Mouse (Mus musculus): ENCODE measurements at regions not wholly inside any gene's neighbourhood (a gene's known extent, or its start where the extent isn't known, plus 50 kb on each side); places are given as distances from the start of the nearest gene placed in this dataset.

DNA sequence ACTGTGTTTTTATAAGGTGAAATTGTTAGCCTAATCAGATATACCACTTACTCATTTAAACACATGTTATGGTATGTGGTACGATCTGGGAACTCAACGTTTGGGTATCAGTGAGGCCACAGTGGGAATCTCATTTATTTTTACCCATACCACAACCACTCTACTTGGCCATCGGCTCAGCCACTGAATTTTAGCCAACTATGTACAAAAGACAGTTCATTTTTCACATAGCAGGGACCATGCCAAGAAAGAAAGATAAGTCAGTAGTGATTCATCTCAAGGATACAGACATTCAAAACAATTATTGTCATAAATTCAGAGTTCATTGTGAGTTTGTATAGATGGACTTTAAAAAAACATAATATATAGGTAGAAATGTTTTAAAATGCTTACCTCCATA lies 634.7 kb upstream of the Adgrl2 start:
- Histone ChIP-seq H3K27ac (ENCODE audit: low read depth, low read length) (no peak overlapping the region), H3K36me3 (ENCODE audit: control insufficient read depth, insufficient read depth, low read length) (no peaks in the 10 kb centered on the region), H3K9me3 (ENCODE audit: control insufficient read depth, low read length) (no peaks in the 10 kb centered on the region), H3K4me2 (ENCODE audit: low read length) (no peak overlapping the region), H3K9ac (ENCODE audit: low read depth, low read length) (no peak overlapping the region), H3K4me3 (ENCODE audit: low read length) (no peak overlapping the region), H3K4me1 (ENCODE audit: control insufficient read depth, insufficient read depth, low read depth, low read length) (no peaks in the 10 kb centered on the region), H3K27me3 (replicated peaks; ENCODE audit: control insufficient read depth, insufficient read depth, low read length) (no peaks in the 10 kb centered on the region)
- ATAC-seq = no peak
- WGBS = 82% methylated on average over 3 of the region's 3 CpGs

DNA sequence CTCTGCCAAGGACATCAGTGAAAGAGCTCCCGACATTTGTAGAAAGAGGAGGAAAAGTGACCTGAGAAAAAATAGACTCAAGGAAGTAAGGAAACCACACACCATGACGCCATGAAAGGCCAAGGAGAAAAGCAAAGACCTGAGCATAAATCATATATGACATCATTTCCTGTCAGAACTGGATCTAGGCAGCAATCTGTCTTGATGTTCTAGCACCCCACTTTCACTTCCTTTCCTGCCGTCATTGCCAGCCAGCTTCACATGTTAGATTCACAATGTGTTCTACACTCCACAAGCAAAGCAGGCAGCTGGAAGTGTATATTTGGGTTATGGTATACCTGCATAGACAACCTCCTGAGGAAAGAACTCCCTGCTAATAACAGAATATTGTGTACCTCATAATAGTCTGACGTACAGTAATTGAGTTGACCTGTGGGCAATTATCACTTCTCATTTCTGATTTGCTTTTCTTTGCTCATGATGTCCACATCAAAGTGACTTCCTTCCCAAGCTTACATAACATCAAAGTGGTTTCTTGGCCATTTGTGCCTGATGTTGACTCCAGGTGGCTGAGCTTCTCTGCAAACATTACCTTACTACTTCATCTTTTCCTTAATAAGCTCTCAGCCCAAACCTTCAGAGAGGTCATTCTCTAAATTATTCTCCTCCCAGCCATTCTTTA lies 633.6 kb upstream of the Adgrl2 start:
- no peak for ATAC-seq
- H3K4me3 ChIP-seq (ENCODE audit: low read length) = no peak overlapping the region
- no peaks in the 10 kb centered on the region for H3K9me3 ChIP-seq (ENCODE audit: control insufficient read depth, low read length)
- H3K9ac ChIP-seq (ENCODE audit: low read depth, low read length) = no peak overlapping the region
- WGBS = 81% methylated on average over 4 of the region's 4 CpGs
- no peak overlapping the region for H3K4me2 ChIP-seq (ENCODE audit: low read length)
- no peaks in the 10 kb centered on the region for H3K36me3 ChIP-seq (ENCODE audit: control insufficient read depth, insufficient read depth, low read length)
- no peak overlapping the region for H3K27ac ChIP-seq (ENCODE audit: low read depth, low read length)
- H3K4me1 ChIP-seq (ENCODE audit: control insufficient read depth, insufficient read depth, low read depth, low read length) = no peaks in the 10 kb centered on the region
- no peaks in the 10 kb centered on the region for H3K27me3 ChIP-seq (replicated peaks; ENCODE audit: control insufficient read depth, insufficient read depth, low read length)

DNA sequence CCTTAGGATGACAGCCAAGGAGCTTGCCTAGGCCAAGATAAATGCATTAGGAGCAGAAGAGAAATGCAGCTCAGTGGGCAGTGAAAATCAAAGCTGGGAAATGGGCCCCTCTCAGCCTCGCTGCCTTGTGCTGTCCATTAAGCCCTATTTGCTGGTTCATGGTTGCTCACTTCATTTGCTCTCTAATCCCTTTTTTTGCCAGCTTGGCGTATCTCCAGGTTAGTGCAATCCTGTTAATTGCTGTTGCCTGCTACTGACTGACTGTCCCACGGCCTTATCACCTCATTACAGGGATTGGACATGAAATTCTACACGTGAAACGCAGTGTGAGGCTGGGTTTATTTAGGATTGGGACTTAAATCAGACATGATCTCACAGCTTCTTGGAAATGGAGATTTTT lies 613.5 kb upstream of the Adgrl2 start:
- Histone ChIP-seq H3K27me3 (replicated peaks; ENCODE audit: control insufficient read depth, insufficient read depth, low read length) (no peaks in the 10 kb centered on the region), H3K4me1 (ENCODE audit: control insufficient read depth, insufficient read depth, low read depth, low read length) (no peaks in the 10 kb centered on the region), H3K4me3 (ENCODE audit: low read length) (no peak overlapping the region), H3K27ac (ENCODE audit: low read depth, low read length) (no peak overlapping the region), H3K36me3 (ENCODE audit: control insufficient read depth, insufficient read depth, low read length) (no peaks in the 10 kb centered on the region), H3K4me2 (ENCODE audit: low read length) (no peak overlapping the region), H3K9ac (ENCODE audit: low read depth, low read length) (no peak overlapping the region), H3K9me3 (ENCODE audit: control insufficient read depth, low read length) (no peaks in the 10 kb centered on the region)
- 0 out of 2 replicates have a peak, but pooled peaks have one; percentile 45 for ATAC-seq
- 67% methylated on average over 5 of the region's 5 CpGs for WGBS

DNA sequence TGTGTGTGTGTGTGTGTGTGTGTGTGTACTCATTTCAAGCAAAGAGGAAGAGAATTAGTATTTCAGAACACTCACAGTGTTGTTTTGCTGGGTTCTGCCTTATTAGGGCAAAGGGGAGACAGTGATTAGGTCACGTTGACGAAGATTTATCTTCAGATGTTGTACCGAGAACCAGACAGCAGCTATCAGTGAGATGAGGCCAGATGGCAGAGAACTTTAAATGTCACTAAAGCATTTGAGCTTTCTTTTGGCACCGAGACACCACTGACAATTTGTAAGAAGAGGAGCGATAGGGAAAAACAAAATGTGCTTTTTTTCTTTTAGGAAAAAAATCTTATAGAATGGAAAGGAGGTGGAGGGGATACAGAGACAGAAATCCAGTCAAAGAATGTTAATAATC lies 610.9 kb upstream of the Adgrl2 start:
- Histone ChIP-seq H3K4me3 (ENCODE audit: low read length) (no peak overlapping the region), H3K9ac (ENCODE audit: low read depth, low read length) (no peak overlapping the region), H3K27me3 (replicated peaks; ENCODE audit: control insufficient read depth, insufficient read depth, low read length) (no peaks in the 10 kb centered on the region), H3K4me2 (ENCODE audit: low read length) (no peak overlapping the region), H3K4me1 (ENCODE audit: control insufficient read depth, insufficient read depth, low read depth, low read length) (no peaks in the 10 kb centered on the region), H3K27ac (ENCODE audit: low read depth, low read length) (no peak overlapping the region), H3K36me3 (ENCODE audit: control insufficient read depth, insufficient read depth, low read length) (no peaks in the 10 kb centered on the region), H3K9me3 (ENCODE audit: control insufficient read depth, low read length) (no peaks in the 10 kb centered on the region)
- WGBS = 79% methylated on average over 5 of the region's 5 CpGs
- no peak for ATAC-seq

DNA sequence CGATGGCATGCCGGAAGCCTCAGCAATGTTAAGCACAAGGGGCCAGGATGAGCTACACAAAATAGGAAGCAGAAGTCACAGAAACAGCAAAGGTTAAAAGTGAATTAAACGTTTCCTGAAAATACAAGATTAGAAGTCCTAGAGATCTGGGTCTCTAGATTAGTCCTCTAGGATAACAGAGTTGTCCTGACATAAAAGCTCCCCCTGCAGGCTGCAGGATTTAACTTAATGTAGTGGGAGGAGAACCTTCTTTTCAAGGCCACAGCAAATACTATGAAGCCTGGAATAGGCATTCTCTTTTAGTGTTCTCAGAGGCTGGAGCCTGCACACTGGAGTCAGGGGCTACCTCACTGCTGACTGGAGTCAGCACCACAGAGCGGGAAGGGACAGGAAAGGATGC lies 604.1 kb upstream of the Adgrl2 start:
- 71% methylated on average over 4 of the region's 4 CpGs for WGBS
- Histone ChIP-seq H3K4me1 (ENCODE audit: control insufficient read depth, insufficient read depth, low read depth, low read length) (no peaks in the 10 kb centered on the region), H3K9ac (ENCODE audit: low read depth, low read length) (no peak overlapping the region), H3K27me3 (replicated peaks; ENCODE audit: control insufficient read depth, insufficient read depth, low read length) (no peaks in the 10 kb centered on the region), H3K9me3 (ENCODE audit: control insufficient read depth, low read length) (no peaks in the 10 kb centered on the region), H3K4me2 (ENCODE audit: low read length) (no peak overlapping the region), H3K4me3 (ENCODE audit: low read length) (no peak overlapping the region), H3K36me3 (ENCODE audit: control insufficient read depth, insufficient read depth, low read length) (no peaks in the 10 kb centered on the region), H3K27ac (ENCODE audit: low read depth, low read length) (no peak overlapping the region)
- ATAC-seq = no peak

DNA sequence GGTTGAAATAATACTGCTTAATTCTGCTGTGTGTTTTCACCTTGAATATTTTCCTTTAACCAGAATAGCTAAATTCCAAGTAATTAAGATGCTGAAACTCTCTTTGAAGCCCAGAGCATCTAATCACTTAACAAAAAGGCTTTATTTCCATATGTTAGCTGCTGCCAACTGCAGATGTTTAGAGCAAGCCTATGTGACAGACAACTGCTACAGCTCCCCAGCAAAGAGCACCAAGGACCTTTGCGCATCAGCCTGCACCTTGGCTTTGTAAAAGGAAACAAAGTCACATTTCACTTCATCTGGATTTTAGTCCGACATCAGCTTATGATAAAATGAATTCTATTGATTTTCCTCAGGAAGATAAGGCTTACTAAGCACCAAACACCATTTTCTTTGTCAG lies 595.4 kb upstream of the Adgrl2 start:
- no peaks in the 10 kb centered on the region for H3K27me3 ChIP-seq (replicated peaks; ENCODE audit: control insufficient read depth, insufficient read depth, low read length)
- 50% methylated on average over 2 of the region's 2 CpGs for WGBS
- H3K9ac ChIP-seq (ENCODE audit: low read depth, low read length) = no peak overlapping the region
- H3K9me3 ChIP-seq (ENCODE audit: control insufficient read depth, low read length) = no peaks in the 10 kb centered on the region
- no peaks in the 10 kb centered on the region for H3K36me3 ChIP-seq (ENCODE audit: control insufficient read depth, insufficient read depth, low read length)
- no peak overlapping the region for H3K4me2 ChIP-seq (ENCODE audit: low read length)
- H3K4me3 ChIP-seq (ENCODE audit: low read length) = no peak overlapping the region
- no peak overlapping the region for H3K27ac ChIP-seq (ENCODE audit: low read depth, low read length)
- H3K4me1 ChIP-seq (ENCODE audit: control insufficient read depth, insufficient read depth, low read depth, low read length) = no peaks in the 10 kb centered on the region
- ATAC-seq = no peak

DNA sequence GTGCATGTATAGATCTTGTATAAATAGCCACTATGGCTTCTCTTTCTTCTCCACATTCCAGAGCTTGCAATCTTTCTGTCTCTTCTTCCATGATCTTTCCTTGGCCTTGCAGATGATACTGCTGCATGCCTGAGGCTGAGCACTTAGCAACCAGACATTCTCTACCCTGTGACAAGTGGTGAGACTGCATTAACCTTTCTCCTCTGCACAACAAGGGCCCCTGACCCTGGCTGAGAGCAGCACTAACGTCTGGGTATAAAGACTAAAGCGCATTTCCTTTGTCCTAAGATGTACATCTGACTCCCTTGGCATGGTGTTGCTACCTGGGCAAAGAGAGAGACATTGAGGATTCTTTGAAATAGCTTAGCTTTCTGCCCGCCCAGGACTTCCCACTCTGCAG lies 590.8 kb upstream of the Adgrl2 start:
- no peak overlapping the region for H3K27ac ChIP-seq (ENCODE audit: low read depth, low read length)
- H3K27me3 ChIP-seq (replicated peaks; ENCODE audit: control insufficient read depth, insufficient read depth, low read length) = no peaks in the 10 kb centered on the region
- 33% methylated on average over 3 of the region's 3 CpGs for WGBS
- H3K36me3 ChIP-seq (ENCODE audit: control insufficient read depth, insufficient read depth, low read length) = no peaks in the 10 kb centered on the region
- no peak overlapping the region for H3K4me2 ChIP-seq (ENCODE audit: low read length)
- no peaks in the 10 kb centered on the region for H3K4me1 ChIP-seq (ENCODE audit: control insufficient read depth, insufficient read depth, low read depth, low read length)
- H3K4me3 ChIP-seq (ENCODE audit: low read length) = no peak overlapping the region
- ATAC-seq = no peak
- H3K9me3 ChIP-seq (ENCODE audit: control insufficient read depth, low read length) = no peaks in the 10 kb centered on the region
- no peak overlapping the region for H3K9ac ChIP-seq (ENCODE audit: low read depth, low read length)

DNA sequence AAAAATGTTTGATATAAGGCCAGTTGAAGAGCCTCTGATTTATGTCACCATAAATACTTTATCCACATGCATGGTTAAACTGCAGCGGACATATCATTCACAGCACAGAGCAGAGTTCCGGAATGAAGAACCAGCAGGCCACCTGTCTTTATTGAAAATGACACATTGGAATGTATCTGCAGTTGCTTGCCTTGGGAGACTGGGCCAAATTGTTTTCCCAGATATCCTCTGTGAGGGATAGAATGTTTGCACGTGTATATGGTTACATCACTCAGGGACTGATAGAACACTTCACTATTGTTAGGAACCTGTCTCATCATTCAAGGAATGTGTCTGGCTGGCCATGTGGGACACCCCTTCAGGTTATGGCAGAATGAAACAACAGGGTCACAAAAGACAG lies 585.3 kb upstream of the Adgrl2 start:
- Histone ChIP-seq H3K4me2 (ENCODE audit: low read length) (no peak overlapping the region), H3K27ac (ENCODE audit: low read depth, low read length) (no peak overlapping the region), H3K27me3 (replicated peaks; ENCODE audit: control insufficient read depth, insufficient read depth, low read length) (no peaks in the 10 kb centered on the region), H3K9me3 (ENCODE audit: control insufficient read depth, low read length) (no peaks in the 10 kb centered on the region), H3K9ac (ENCODE audit: low read depth, low read length) (no peak overlapping the region), H3K4me1 (ENCODE audit: control insufficient read depth, insufficient read depth, low read depth, low read length) (no peaks in the 10 kb centered on the region), H3K4me3 (ENCODE audit: low read length) (no peak overlapping the region), H3K36me3 (ENCODE audit: control insufficient read depth, insufficient read depth, low read length) (no peaks in the 10 kb centered on the region)
- no peak for ATAC-seq
- 55% methylated on average over 3 of the region's 3 CpGs for WGBS

DNA sequence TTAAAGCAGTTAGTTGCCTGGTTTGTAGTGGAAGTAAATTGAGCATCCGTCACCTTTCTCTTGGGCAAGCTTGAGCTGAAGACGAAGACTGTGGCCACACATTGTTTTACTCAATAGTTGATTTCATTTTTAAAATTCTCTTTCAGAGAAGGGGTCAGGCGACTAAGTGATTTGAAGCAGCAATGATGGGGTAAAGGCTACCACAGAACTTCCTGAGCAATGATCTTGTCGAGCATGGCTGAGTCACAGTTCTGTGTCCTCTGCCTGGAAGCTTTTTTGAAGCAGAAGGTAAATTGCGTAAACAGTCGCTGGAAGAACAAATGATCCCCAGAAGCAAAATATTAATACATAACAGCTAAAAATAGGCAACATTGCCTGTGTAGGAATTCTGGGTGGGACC lies 576.5 kb upstream of the Adgrl2 start:
- Histone ChIP-seq H3K27me3 (replicated peaks; ENCODE audit: control insufficient read depth, insufficient read depth, low read length) (no peaks in the 10 kb centered on the region), H3K4me3 (ENCODE audit: low read length) (no peak overlapping the region), H3K27ac (ENCODE audit: low read depth, low read length) (no peak overlapping the region), H3K36me3 (ENCODE audit: control insufficient read depth, insufficient read depth, low read length) (no peaks in the 10 kb centered on the region), H3K9ac (ENCODE audit: low read depth, low read length) (no peak overlapping the region), H3K4me1 (ENCODE audit: control insufficient read depth, insufficient read depth, low read depth, low read length) (no peaks in the 10 kb centered on the region), H3K4me2 (ENCODE audit: low read length) (no peak overlapping the region), H3K9me3 (ENCODE audit: control insufficient read depth, low read length) (no peaks in the 10 kb centered on the region)
- WGBS = 92% methylated on average over 6 of the region's 6 CpGs
- no peak for ATAC-seq
